ENCODE assay signal across 8 mouse cellular contexts in genomic region chr10:64086567-64087391, GRCm38 (mm10). TPM values are rescaled to one million over a fixed set of nuclear protein-coding genes. Genes with fewer than 3 reads are reported as not detected.
DNase-seq lines count a peak whose midpoint lies in the region; ATAC-seq and TF ChIP-seq lines count a peak whose summit lies in the region.

No protein-coding gene starts in this region.

- H3K27me3 ChIP-seq in liver, embryonic 11.5 days (replicated peaks; ENCODE audit: control insufficient read depth, insufficient read depth, low read length): peaks cover 25% of the 10 kb centered on the region
- peaks cover 58% of the 10 kb centered on the region for H3K27me3 ChIP-seq in embryonic facial prominence, embryonic 10.5 days (replicated peaks; ENCODE audit: low read depth, poor library complexity, severe bottlenecking)
- H3K27me3 ChIP-seq in hindbrain, postnatal 0 days (ENCODE audit: insufficient read depth, low read length): no peaks in the 10 kb centered on the region

- H3K9ac ChIP-seq in liver, embryonic 11.5 days (ENCODE audit: low read depth, low read length): no peak overlapping the region
- peak overlapping the region; percentile 62 for H3K9ac ChIP-seq in hindbrain, postnatal 0 days (replicated peaks; ENCODE audit: low read length)

- DNase-seq in liver, embryonic 11.5 days (ENCODE audit: low spot score): no peak
- no peak for DNase-seq in liver
- DNase-seq in embryonic facial prominence, embryonic 10.5 days (ENCODE audit: low spot score): peak; percentile 39
- DNase-seq in hindbrain, postnatal 0 days (ENCODE audit: low spot score): peak; percentile 56
- no peak for DNase-seq in adrenal gland, adult 18-20 months (ENCODE audit: low spot score in 2 of 2)

- H3K4me3 ChIP-seq in liver, embryonic 11.5 days (ENCODE audit: low read depth, low read length): no peak overlapping the region
- peak overlapping the region; percentile 53 for H3K4me3 ChIP-seq in embryonic facial prominence, embryonic 10.5 days
- H3K4me3 ChIP-seq in hindbrain, postnatal 0 days (ENCODE audit: low read length): peak overlapping the region; percentile 52
- peak overlapping the region; percentile 55 for H3K4me3 ChIP-seq in olfactory bulb, adult 2 months (ENCODE audit: insufficient read depth, low read depth, low read length)

- ATAC-seq in liver, embryonic 11.5 days (replicated peaks; ENCODE audit: low FRiP score): no peak
- no peak for ATAC-seq in hindbrain, postnatal 0 days
- no peak for ATAC-seq in megakaryocyte, adult 5-6 weeks (ENCODE audit: poor library complexity, severe bottlenecking)
- no peak for ATAC-seq in frontal cortex, adult (ENCODE audit: low TSS enrichment)

- no peaks in the 10 kb centered on the region for H3K9me3 ChIP-seq in liver, embryonic 11.5 days (ENCODE audit: control insufficient read depth, low read length)
- H3K9me3 ChIP-seq in embryonic facial prominence, embryonic 10.5 days: no peaks in the 10 kb centered on the region
- H3K9me3 ChIP-seq in hindbrain, postnatal 0 days (ENCODE audit: low read length): no peaks in the 10 kb centered on the region

- no peak for TF ChIP-seq CTCF in hindbrain, postnatal 0 days (IDR thresholded peaks at IDR 0.05; ENCODE audit: low read depth)
- no peak for TF ChIP-seq CTCF in olfactory bulb, adult 2 months (IDR thresholded peaks at IDR 0.05; ENCODE audit: insufficient read depth, low read depth, low read length)

- no peaks in the 10 kb centered on the region for H3K36me3 ChIP-seq in liver, embryonic 11.5 days (ENCODE audit: control insufficient read depth, insufficient read depth, low read length)
- no peaks in the 10 kb centered on the region for H3K36me3 ChIP-seq in embryonic facial prominence, embryonic 10.5 days (replicated peaks)
- H3K36me3 ChIP-seq in hindbrain, postnatal 0 days (ENCODE audit: insufficient read depth, low read length): no peaks in the 10 kb centered on the region

- no peak for TF ChIP-seq POLR2A in olfactory bulb, adult 2 months (IDR thresholded peaks at IDR 0.05; ENCODE audit: insufficient read depth, low read depth, low read length)

- H3K4me2 ChIP-seq in liver, embryonic 11.5 days: peak overlapping the region; percentile 33; the same call in 1 of the 2 replicates
- H3K4me2 ChIP-seq in hindbrain, postnatal 0 days (ENCODE audit: low read depth, low read length): peak overlapping the region; percentile 80

- no peak overlapping the region for H3K27ac ChIP-seq in liver, embryonic 11.5 days (ENCODE audit: low read depth, low read length)
- H3K27ac ChIP-seq in embryonic facial prominence, embryonic 10.5 days (replicated peaks): no peak overlapping the region
- H3K27ac ChIP-seq in hindbrain, postnatal 0 days: 0 out of 2 replicates have a peak overlapping the region, but pooled peaks have one; percentile 21
- peak overlapping the region; percentile 64 for H3K27ac ChIP-seq in olfactory bulb, adult 2 months (ENCODE audit: insufficient read depth, low read depth, low read length)

- no peaks in the 10 kb centered on the region for H3K4me1 ChIP-seq in liver, embryonic 11.5 days (replicated peaks; ENCODE audit: control insufficient read depth, insufficient read depth, low read length)
- peaks cover 29% of the 10 kb centered on the region for H3K4me1 ChIP-seq in embryonic facial prominence, embryonic 10.5 days
- no peaks in the 10 kb centered on the region for H3K4me1 ChIP-seq in hindbrain, postnatal 0 days (ENCODE audit: insufficient read depth, low read length)
- no peaks in the 10 kb centered on the region for H3K4me1 ChIP-seq in olfactory bulb, adult 2 months (ENCODE audit: control insufficient read depth, insufficient read depth, low read length)

- WGBS in liver, embryonic 11.5 days: 6% methylated on average over 12 of the region's 12 CpGs
- WGBS in embryonic facial prominence, embryonic 10.5 days: 5% methylated on average over 12 of the region's 12 CpGs
- under 1% methylated on average over 12 of the region's 12 CpGs for WGBS in hindbrain, postnatal 0 days
- WGBS in olfactory bulb, adult 2 months: 4% methylated on average over 12 of the region's 12 CpGs

RNA-seq across cellular contexts. Expression of gene Lrrtm3, which starts 3.3 kb away (rescaled TPM):
- 0.43 and 0.52 TPM in 2 replicates for polyA plus RNA-seq in liver, embryonic 11.5 days (2014; fragmentation: Nextera tagmentation; extraction: Ambion mirVana)
- polyA plus RNA-seq in embryonic facial prominence, embryonic 10.5 days (2016; fragmentation: Nextera tagmentation; extraction: Ambion mirVana): 0.62 and 0.88 TPM in 2 replicates
- 28.0 and 36.9 TPM in 2 replicates for total RNA-seq in hindbrain, postnatal 0 days (2014; rRNA removed)
- 29.0 and 33.0 TPM in 2 replicates for polyA plus RNA-seq in hindbrain, postnatal 0 days (2015; fragmentation: Nextera tagmentation; extraction: Ambion mirVana)
- not detected in 2 replicates for polyA plus RNA-seq in olfactory bulb, adult 2 months (2012; ENCODE audit: insufficient read depth, insufficient read length, low replicate concordance, missing spikeins)
- total RNA-seq in adrenal gland, adult 18-20 months (2021): 1 to 10 TPM in 1 of 2 experiments, under 1 TPM in 1; 0.96 to 1.2 TPM
- total RNA-seq in megakaryocyte, adult 5-6 weeks (2015): not detected in 2 replicates
- not detected in 2 replicates for total RNA-seq in megakaryocyte, adult 5-6 weeks (2017)

Comparison
In these comparisons a context has a peak if more than half of its experiments do, and no peak if none do; other contexts are left out.
1. DNase-seq: peak in embryonic facial prominence, embryonic 10.5 days (single experiment) and hindbrain, postnatal 0 days (single experiment); none in liver, embryonic 11.5 days (single experiment), liver (single experiment) and adrenal gland, adult 18-20 months (0 of 2).
2. H3K27ac ChIP-seq: peak in hindbrain, postnatal 0 days (single experiment) and olfactory bulb, adult 2 months (single experiment); none in liver, embryonic 11.5 days (single experiment) and embryonic facial prominence, embryonic 10.5 days (single experiment).
3. RNA of gene Lrrtm3, which starts 3.3 kb away (polyA plus RNA-seq): 29.0 to 33.0 TPM in hindbrain, postnatal 0 days; 0.62 to 0.88 TPM in embryonic facial prominence, embryonic 10.5 days, 0.43 to 0.52 TPM in liver, embryonic 11.5 days and not detected in olfactory bulb, adult 2 months; every median in the first group is over 10 times any median in the second.